Mouse (Mus musculus) erythroblast, embryonic 14.5 days (primary cell): ENCODE data around the gene Ccdc106.

Experiments
- GATA1 ChIP-seq: IDR thresholded peaks from 2 replicates; pipeline ENCODE4 v1.6.1; 2012; ENCODE audit warnings: low read length, inconsistent platforms, mixed read lengths
- TAL1 ChIP-seq: IDR thresholded peaks from 3 replicates; pipeline ENCODE4 v1.6.1; 2012; ENCODE audit warnings: low read length, inconsistent platforms, mixed read lengths

- TF ChIP-seq TAL1 (no peak), GATA1 (no peak)
These were observed 60.5 kb downstream of the Ccdc106 start for GRCm38 (mm10) chr7:5080815-5081214.
